In genomic region chr1:154016516-154016915, GRCm38 (mm10) we compare ENCODE assay signal across 20 mouse cellular contexts.
DNase-seq lines count a peak whose midpoint lies in the region; TF ChIP-seq lines count a peak whose summit lies in the region.
"Had no signal": no experiment of that assay in that cellular context is flagged by ENCODE, and none has a peak within 500 bp of the region (broad histone marks: within the 10 kb centered on the region; RNA-seq: fewer than 3 reads in every experiment).

No protein-coding gene starts in this region.

- no peak overlapping the region for H3K4me3 ChIP-seq in brown adipose tissue, adult 24 weeks (ENCODE audit: insufficient read depth, low read depth, low read length)
- no peak overlapping the region for H3K4me3 ChIP-seq in kidney, adult 2 months (ENCODE audit: insufficient read depth, low read depth, low read length)
- H3K4me3 ChIP-seq: forebrain, embryonic 10.5 days; forebrain, embryonic 13.5 days; heart, adult 2 months; hindbrain, embryonic 12.5 days; hindbrain, embryonic 15.5 days had no signal

- peak; percentile 93 for DNase-seq in heart, adult 11 months
- DNase-seq in heart, adult 8-10 months (ENCODE audit: low spot score) = no peak
- peak; percentile 56 for DNase-seq in adipocyte (ENCODE audit: low spot score)
- DNase-seq in kidney, adult 2 months = no peak
- DNase-seq in right cerebral cortex, postnatal 14 days = no peak
- DNase-seq: adrenal gland, adult 2 months; adrenal gland, postnatal 14 days; B cell, adult 2 months; cerebellum, adult 18-20 months; cerebellum, adult 9-10 months; cerebellum, postnatal 14 days; gastrocnemius, postnatal 25 days; heart, adult 2 months had no signal

- TF ChIP-seq POLR2A in kidney, adult 2 months (IDR thresholded peaks at IDR 0.05; ENCODE audit: low read depth, low read length) = no peak

- 59% methylated on average over 2 of the region's 2 CpGs for WGBS in kidney, adult 2 months

- peaks cover 9% of the 10 kb centered on the region for H3K4me1 ChIP-seq in brown adipose tissue, adult 24 weeks (ENCODE audit: control insufficient read depth, insufficient read depth, insufficient read length, low read length)
- H3K4me1 ChIP-seq in kidney, adult 2 months (ENCODE audit: control insufficient read depth, insufficient read depth, low read length) = no peaks in the 10 kb centered on the region
- H3K4me1 ChIP-seq: forebrain, embryonic 13.5 days; hindbrain, embryonic 12.5 days; hindbrain, embryonic 15.5 days had no signal

- no peaks in the 10 kb centered on the region for H3K36me3 ChIP-seq in kidney, adult 2 months (ENCODE audit: control insufficient read depth, insufficient read depth, low read length)
- H3K36me3 ChIP-seq: forebrain, embryonic 10.5 days; G1E; hindbrain, embryonic 12.5 days; hindbrain, embryonic 15.5 days had no signal

- H3K27ac ChIP-seq in brown adipose tissue, adult 24 weeks (replicated peaks; ENCODE audit: low read depth, low read length) = peak overlapping the region; percentile 55
- H3K27ac ChIP-seq in kidney, adult 2 months (ENCODE audit: insufficient read depth, low read depth, low read length) = no peak overlapping the region
- H3K27ac ChIP-seq: forebrain, embryonic 10.5 days; forebrain, embryonic 13.5 days; heart, adult 2 months; hindbrain, embryonic 12.5 days; hindbrain, embryonic 15.5 days had no signal

- H3K27me3 ChIP-seq in kidney, adult 2 months (replicated peaks; ENCODE audit: control insufficient read depth, insufficient read depth, low read length) = no peaks in the 10 kb centered on the region
- H3K27me3 ChIP-seq: CH12.LX; forebrain, embryonic 13.5 days; hindbrain, embryonic 12.5 days; hindbrain, embryonic 15.5 days had no signal

- TF ChIP-seq CTCF in kidney, adult 2 months (conservative IDR thresholded peaks at IDR 0.05; ENCODE audit: insufficient read depth, insufficient read length, low read depth, low read length) = no peak

Comparison
In these comparisons a context has a peak if more than half of its experiments do, and no peak if none do; other contexts are left out.
1. DNase-seq: peak in heart, adult 11 months (single experiment) and adipocyte (single experiment); none in heart, adult 8-10 months (single experiment), kidney, adult 2 months (single experiment) and right cerebral cortex, postnatal 14 days (single experiment).